Mouse (Mus musculus): Measurements from ENCODE around the gene Pfkm. TPM values are rescaled to one million over a fixed set of nuclear protein-coding genes. Genes with fewer than 3 reads are reported as not detected.

Gene Pfkm
- polyA plus RNA-seq, 1 experiment from 2014 or later, result 32.1 TPM

DNA sequence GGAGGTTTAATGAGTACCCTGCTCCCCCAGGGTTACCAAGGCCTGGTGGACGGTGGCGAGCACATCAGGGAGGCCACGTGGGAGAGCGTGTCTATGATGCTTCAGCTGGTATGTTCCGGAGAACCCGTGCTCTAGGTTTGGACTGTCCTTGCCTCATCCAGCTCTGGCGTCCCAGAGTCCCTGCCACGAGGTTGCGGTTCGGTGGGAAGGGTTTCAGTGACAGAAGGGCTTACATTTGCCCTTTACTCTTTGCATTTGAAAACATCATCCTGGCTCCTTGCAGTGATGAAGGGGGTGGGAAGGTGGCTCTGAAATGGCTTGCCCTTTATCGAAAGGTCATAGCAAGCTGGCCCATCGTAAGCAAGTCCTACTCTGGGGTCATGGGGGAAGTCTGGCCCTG, 27.0 kb downstream of the Pfkm start:
- H3K4me2 ChIP-seq (replicated peaks; ENCODE audit: low read depth, low read length), result no peak overlapping the region
- H3K27ac ChIP-seq (ENCODE audit: low read depth, low read length), result no peak overlapping the region
- no peaks in the 10 kb centered on the region for H3K27me3 ChIP-seq (ENCODE audit: control insufficient read depth, insufficient read depth, low read length)
- no peaks in the 10 kb centered on the region for H3K4me1 ChIP-seq (replicated peaks; ENCODE audit: control insufficient read depth, insufficient read depth, low read length)
- ATAC-seq (ENCODE audit: low FRiP score) (no peak), DNase-seq (ENCODE audit: low spot score) (no peak)
- H3K9me3 ChIP-seq (ENCODE audit: control insufficient read depth, low read length), result no peaks in the 10 kb centered on the region
- 76% methylated on average over 12 of the region's 12 CpGs for WGBS
- H3K9ac ChIP-seq (ENCODE audit: low read depth, low read length), result no peak overlapping the region
- no peak overlapping the region for H3K4me3 ChIP-seq (ENCODE audit: low read depth, low read length)
- no peaks in the 10 kb centered on the region for H3K36me3 ChIP-seq (ENCODE audit: control insufficient read depth, insufficient read depth, low read length)

DNA sequence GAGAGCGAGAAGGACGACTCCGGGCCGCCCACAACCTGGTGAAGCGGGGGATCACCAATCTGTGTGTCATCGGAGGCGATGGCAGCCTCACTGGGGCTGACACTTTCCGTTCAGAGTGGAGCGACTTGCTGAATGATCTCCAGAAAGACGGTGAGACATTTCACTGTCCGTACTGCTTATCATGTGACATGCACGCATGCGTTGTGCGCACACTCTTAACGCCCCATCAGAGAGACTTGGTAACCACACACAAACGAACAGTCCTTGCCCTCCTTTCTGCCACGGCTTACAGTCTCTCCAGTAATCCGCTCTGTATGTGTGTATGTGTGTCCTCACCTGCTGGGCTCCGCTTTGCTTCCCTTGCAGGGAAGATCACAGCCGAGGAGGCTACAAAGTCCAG, 28.4 kb downstream of the Pfkm start:
- no peaks in the 10 kb centered on the region for H3K36me3 ChIP-seq (ENCODE audit: control insufficient read depth, insufficient read depth, low read length)
- H3K4me3 ChIP-seq (ENCODE audit: low read depth, low read length), result no peak overlapping the region
- H3K9me3 ChIP-seq (ENCODE audit: control insufficient read depth, low read length), result no peaks in the 10 kb centered on the region
- no peak overlapping the region for H3K9ac ChIP-seq (ENCODE audit: low read depth, low read length)
- no peak for DNase-seq (ENCODE audit: low spot score)
- H3K4me2 ChIP-seq (replicated peaks; ENCODE audit: low read depth, low read length), result no peak overlapping the region
- WGBS, result 95% methylated on average over 20 of the region's 20 CpGs
- no peaks in the 10 kb centered on the region for H3K4me1 ChIP-seq (replicated peaks; ENCODE audit: control insufficient read depth, insufficient read depth, low read length)
- no peak for ATAC-seq (ENCODE audit: low FRiP score)
- no peak overlapping the region for H3K27ac ChIP-seq (ENCODE audit: low read depth, low read length)
- H3K27me3 ChIP-seq (ENCODE audit: control insufficient read depth, insufficient read depth, low read length), result no peaks in the 10 kb centered on the region

DNA sequence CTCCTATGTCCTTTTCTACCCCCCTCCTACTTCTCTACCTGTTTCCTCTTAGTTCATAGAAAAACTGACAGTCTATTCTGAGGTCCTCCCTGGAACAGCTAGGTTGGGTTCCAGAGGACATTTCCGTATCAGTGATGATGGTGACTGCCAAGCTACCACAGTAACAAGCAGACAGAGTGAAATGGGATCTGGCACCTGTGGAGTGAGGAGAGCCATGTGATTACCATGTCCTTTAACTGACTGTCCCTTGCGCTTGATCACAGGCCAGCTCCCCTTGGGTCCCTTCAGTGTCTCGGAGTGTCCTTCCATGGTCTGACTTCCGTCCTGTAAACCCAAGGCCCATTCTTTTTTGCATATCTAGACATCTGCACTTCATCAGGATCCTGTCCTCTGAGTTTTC, 38.6 kb downstream of the Pfkm start:
- Histone ChIP-seq H3K27ac (ENCODE audit: low read depth, low read length) (no peak overlapping the region), H3K36me3 (ENCODE audit: control insufficient read depth, insufficient read depth, low read length) (no peaks in the 10 kb centered on the region), H3K9me3 (ENCODE audit: control insufficient read depth, low read length) (no peaks in the 10 kb centered on the region), H3K27me3 (ENCODE audit: control insufficient read depth, insufficient read depth, low read length) (no peaks in the 10 kb centered on the region), H3K9ac (ENCODE audit: low read depth, low read length) (no peak overlapping the region), H3K4me1 (replicated peaks; ENCODE audit: control insufficient read depth, insufficient read depth, low read length) (no peaks in the 10 kb centered on the region), H3K4me3 (ENCODE audit: low read depth, low read length) (no peak overlapping the region), H3K4me2 (replicated peaks; ENCODE audit: low read depth, low read length) (no peak overlapping the region)
- DNase-seq (ENCODE audit: low spot score), result no peak
- no peak for ATAC-seq (ENCODE audit: low FRiP score)
- WGBS, result 95% methylated on average over 4 of the region's 4 CpGs

DNA sequence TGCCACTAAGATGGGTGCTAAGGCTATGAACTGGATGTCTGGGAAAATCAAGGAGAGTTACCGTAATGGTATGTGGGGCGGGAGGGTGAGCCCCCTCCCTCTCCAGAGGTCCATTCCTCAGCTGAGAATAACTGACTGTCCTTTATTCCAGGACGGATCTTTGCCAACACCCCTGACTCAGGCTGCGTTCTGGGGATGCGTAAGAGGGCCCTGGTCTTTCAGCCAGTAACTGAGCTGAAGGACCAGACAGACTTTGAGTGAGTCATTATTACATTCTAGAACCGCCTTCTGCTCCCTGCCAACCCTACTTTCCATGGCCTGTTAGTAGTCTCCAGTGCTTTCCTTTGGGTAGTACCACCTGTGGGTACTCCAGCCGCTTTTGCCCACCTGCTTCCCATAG, 39.1 kb downstream of the Pfkm start:
- Histone ChIP-seq H3K27me3 (ENCODE audit: control insufficient read depth, insufficient read depth, low read length) (no peaks in the 10 kb centered on the region), H3K4me2 (replicated peaks; ENCODE audit: low read depth, low read length) (no peak overlapping the region), H3K4me1 (replicated peaks; ENCODE audit: control insufficient read depth, insufficient read depth, low read length) (no peaks in the 10 kb centered on the region), H3K9ac (ENCODE audit: low read depth, low read length) (no peak overlapping the region), H3K9me3 (ENCODE audit: control insufficient read depth, low read length) (no peaks in the 10 kb centered on the region), H3K4me3 (ENCODE audit: low read depth, low read length) (no peak overlapping the region), H3K36me3 (ENCODE audit: control insufficient read depth, insufficient read depth, low read length) (no peaks in the 10 kb centered on the region; the same call in 1 of the 2 replicates), H3K27ac (ENCODE audit: low read depth, low read length) (no peak overlapping the region)
- no peak for ATAC-seq (ENCODE audit: low FRiP score)
- 96% methylated on average over 7 of the region's 7 CpGs for WGBS
- no peak for DNase-seq (ENCODE audit: low spot score)

DNA sequence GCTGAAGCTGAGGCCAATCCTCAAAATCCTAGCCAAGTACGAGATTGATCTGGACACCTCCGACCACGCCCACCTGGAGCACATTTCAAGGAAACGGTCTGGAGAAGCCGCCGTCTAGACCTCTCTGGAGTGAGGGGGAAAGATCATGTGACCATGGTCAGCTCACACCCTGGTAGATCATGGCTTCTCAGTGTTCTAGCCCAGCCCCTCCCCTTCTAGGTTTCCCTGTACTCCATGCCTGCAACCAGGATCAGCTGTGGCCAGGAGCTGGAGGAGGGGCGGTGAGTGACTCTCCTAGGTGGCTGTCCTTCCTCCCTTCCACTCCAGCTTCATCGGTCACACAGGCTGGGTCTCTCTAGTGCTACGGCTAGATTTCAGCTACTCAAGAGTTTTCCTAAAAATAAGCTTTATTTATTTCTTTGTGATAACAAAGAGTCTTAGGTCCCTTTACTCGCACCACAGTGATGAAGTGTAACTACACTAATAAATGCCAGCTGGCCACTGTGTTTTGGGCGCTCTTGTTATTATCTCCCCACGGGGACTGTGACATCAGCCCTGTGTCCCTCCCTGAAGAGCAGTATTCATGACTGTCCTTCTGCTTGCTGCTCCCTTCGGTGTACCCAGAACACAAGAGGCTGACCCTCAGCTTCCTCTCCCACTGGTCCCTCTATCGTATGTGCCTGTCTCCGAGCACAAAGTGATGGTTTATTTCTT, 39.7 kb downstream of the Pfkm start:
- no peaks in the 10 kb centered on the region for H3K9me3 ChIP-seq (ENCODE audit: control insufficient read depth, low read length)
- DNase-seq (ENCODE audit: low spot score), result no peak
- H3K36me3 ChIP-seq (ENCODE audit: control insufficient read depth, insufficient read depth, low read length), result no peaks in the 10 kb centered on the region; the same call in 1 of the 2 replicates
- H3K9ac ChIP-seq (ENCODE audit: low read depth, low read length), result no peak overlapping the region
- H3K27me3 ChIP-seq (ENCODE audit: control insufficient read depth, insufficient read depth, low read length), result no peaks in the 10 kb centered on the region
- H3K4me2 ChIP-seq (replicated peaks; ENCODE audit: low read depth, low read length), result no peak overlapping the region
- H3K27ac ChIP-seq (ENCODE audit: low read depth, low read length), result no peak overlapping the region
- WGBS, result 89% methylated on average over 15 of the region's 15 CpGs
- no peak overlapping the region for H3K4me3 ChIP-seq (ENCODE audit: low read depth, low read length)
- ATAC-seq (ENCODE audit: low FRiP score), result no peak
- H3K4me1 ChIP-seq (replicated peaks; ENCODE audit: control insufficient read depth, insufficient read depth, low read length), result no peaks in the 10 kb centered on the region

DNA sequence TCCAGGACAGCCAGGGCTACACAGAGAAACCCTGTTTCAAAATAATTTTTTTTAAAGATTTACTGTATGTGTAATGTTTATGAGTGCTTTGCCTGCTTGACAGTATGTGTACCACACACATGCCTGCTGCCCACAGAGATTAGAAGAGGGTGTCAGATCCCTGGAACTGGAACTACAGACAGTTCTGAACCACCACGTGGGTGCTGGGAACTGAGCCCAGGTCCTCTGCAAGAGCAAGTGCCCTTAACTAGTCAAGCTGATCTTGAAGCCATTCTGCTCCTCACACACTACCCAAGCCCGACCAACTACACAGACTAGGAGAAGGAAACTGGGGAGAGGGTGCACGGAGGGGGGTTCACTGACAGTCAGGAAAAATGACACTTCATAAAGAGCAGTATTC, 41.1 kb downstream of the Pfkm start:
- no peak overlapping the region for H3K27ac ChIP-seq (ENCODE audit: low read depth, low read length)
- no peak overlapping the region for H3K9ac ChIP-seq (ENCODE audit: low read depth, low read length)
- no peaks in the 10 kb centered on the region; the same call in 1 of the 2 replicates for H3K36me3 ChIP-seq (ENCODE audit: control insufficient read depth, insufficient read depth, low read length)
- no peaks in the 10 kb centered on the region for H3K9me3 ChIP-seq (ENCODE audit: control insufficient read depth, low read length)
- ATAC-seq (ENCODE audit: low FRiP score), result no peak
- H3K4me3 ChIP-seq (ENCODE audit: low read depth, low read length), result no peak overlapping the region
- DNase-seq (ENCODE audit: low spot score), result no peak
- H3K4me1 ChIP-seq (replicated peaks; ENCODE audit: control insufficient read depth, insufficient read depth, low read length), result no peaks in the 10 kb centered on the region
- H3K4me2 ChIP-seq (replicated peaks; ENCODE audit: low read depth, low read length), result no peak overlapping the region
- H3K27me3 ChIP-seq (ENCODE audit: control insufficient read depth, insufficient read depth, low read length), result no peaks in the 10 kb centered on the region
- 89% methylated on average over 3 of the region's 3 CpGs for WGBS

DNA sequence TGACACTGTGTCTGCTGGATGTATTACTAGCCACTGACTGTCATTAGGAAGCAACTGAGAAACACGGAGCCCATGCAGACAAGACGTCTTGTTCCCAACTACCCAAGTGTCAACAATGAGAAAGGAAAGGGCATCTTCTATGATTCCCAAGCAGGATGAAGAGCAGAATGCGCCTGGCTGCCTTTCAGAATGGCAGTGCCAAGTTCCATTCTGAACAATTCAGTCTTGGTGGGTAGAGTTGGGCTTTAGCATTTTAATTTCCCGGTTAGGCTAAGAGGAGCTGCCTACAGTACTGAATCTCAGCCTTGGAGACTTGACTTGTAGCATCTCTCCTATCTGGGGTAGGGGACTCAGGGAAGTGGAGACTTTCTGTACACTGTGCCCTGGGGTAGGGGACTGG, 41.6 kb downstream of the Pfkm start:
- Histone ChIP-seq H3K27ac (ENCODE audit: low read depth, low read length) (no peak overlapping the region), H3K36me3 (ENCODE audit: control insufficient read depth, insufficient read depth, low read length) (no peaks in the 10 kb centered on the region; the same call in 1 of the 2 replicates), H3K9me3 (ENCODE audit: control insufficient read depth, low read length) (no peaks in the 10 kb centered on the region), H3K27me3 (ENCODE audit: control insufficient read depth, insufficient read depth, low read length) (no peaks in the 10 kb centered on the region), H3K4me1 (replicated peaks; ENCODE audit: control insufficient read depth, insufficient read depth, low read length) (no peaks in the 10 kb centered on the region), H3K9ac (ENCODE audit: low read depth, low read length) (no peak overlapping the region), H3K4me3 (ENCODE audit: low read depth, low read length) (no peak overlapping the region), H3K4me2 (replicated peaks; ENCODE audit: low read depth, low read length) (no peak overlapping the region)
- 89% methylated on average over 4 of the region's 4 CpGs for WGBS
- ATAC-seq (ENCODE audit: low FRiP score) (no peak), DNase-seq (ENCODE audit: low spot score) (no peak)

DNA sequence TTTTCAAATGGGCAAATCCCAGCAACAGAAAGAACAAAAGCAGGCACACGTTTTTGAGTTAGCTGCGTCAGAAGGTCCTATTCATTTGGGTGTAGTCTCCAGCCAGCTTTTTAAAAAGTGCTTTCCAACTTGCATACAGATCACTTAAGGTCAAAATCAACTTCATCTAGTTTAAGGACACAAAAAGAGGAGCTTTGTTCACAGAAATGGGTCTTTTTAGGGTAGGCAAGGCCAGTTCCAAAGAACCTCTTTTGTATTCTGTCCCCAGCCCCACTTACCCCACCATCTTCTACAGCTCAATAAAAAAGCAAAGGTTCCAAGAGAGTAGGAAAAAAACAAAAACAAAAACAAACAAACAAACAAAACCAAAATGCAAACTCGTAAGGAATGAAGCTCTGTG, 42.3 kb downstream of the Pfkm start:
- Histone ChIP-seq H3K4me1 (replicated peaks; ENCODE audit: control insufficient read depth, insufficient read depth, low read length) (no peaks in the 10 kb centered on the region), H3K27ac (ENCODE audit: low read depth, low read length) (no peak overlapping the region), H3K4me2 (replicated peaks; ENCODE audit: low read depth, low read length) (no peak overlapping the region), H3K9ac (ENCODE audit: low read depth, low read length) (no peak overlapping the region), H3K27me3 (ENCODE audit: control insufficient read depth, insufficient read depth, low read length) (no peaks in the 10 kb centered on the region), H3K36me3 (ENCODE audit: control insufficient read depth, insufficient read depth, low read length) (no peaks in the 10 kb centered on the region; the same call in 1 of the 2 replicates), H3K4me3 (ENCODE audit: low read depth, low read length) (no peak overlapping the region), H3K9me3 (ENCODE audit: control insufficient read depth, low read length) (no peaks in the 10 kb centered on the region)
- WGBS, result 79% methylated on average over 3 of the region's 3 CpGs
- no peak for ATAC-seq (ENCODE audit: low FRiP score)
- no peak for DNase-seq (ENCODE audit: low spot score)

DNA sequence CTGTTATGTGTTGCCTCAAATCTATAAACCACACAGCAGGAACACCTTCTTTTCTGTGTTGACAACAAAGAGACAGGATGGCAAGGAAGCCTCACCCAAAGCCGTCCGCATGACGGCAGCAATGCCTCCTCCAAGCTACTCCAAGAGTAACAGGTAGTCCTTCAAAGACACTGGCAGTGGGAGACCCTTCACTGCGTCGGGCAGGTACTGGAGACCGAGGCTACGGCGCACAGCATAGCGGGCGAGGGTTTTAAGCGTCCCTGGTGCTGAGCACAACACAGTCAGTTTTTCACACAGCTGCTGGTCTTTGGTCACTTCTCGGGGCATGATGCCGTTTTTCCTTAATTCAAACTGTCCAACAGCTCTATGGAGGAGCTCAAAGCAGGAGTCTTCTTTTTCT, 43.3 kb downstream of the Pfkm start:
- no peaks in the 10 kb centered on the region; the same call in 1 of the 2 replicates for H3K36me3 ChIP-seq (ENCODE audit: control insufficient read depth, insufficient read depth, low read length)

More for the DNA sequence above, 43.3 kb downstream of the Pfkm start:
- no peaks in the 10 kb centered on the region for H3K27me3 ChIP-seq (ENCODE audit: control insufficient read depth, insufficient read depth, low read length)
- no peak overlapping the region for H3K27ac ChIP-seq (ENCODE audit: low read depth, low read length)
- no peaks in the 10 kb centered on the region for H3K9me3 ChIP-seq (ENCODE audit: control insufficient read depth, low read length)
- 92% methylated on average over 13 of the region's 13 CpGs for WGBS
- ATAC-seq (ENCODE audit: low FRiP score) (no peak), DNase-seq (ENCODE audit: low spot score) (no peak)
- H3K4me3 ChIP-seq (ENCODE audit: low read depth, low read length), result no peak overlapping the region
- no peak overlapping the region for H3K9ac ChIP-seq (ENCODE audit: low read depth, low read length)
- no peak overlapping the region for H3K4me2 ChIP-seq (replicated peaks; ENCODE audit: low read depth, low read length)
- no peaks in the 10 kb centered on the region for H3K4me1 ChIP-seq (replicated peaks; ENCODE audit: control insufficient read depth, insufficient read depth, low read length)
